Mouse (Mus musculus): ENCODE measurements around the gene Foxk1.

- TF ChIP-seq CTCF (IDR thresholded peaks at IDR 0.05; ENCODE audit: insufficient read depth, low read length) (no peak), POLR2A (IDR thresholded peaks at IDR 0.05; ENCODE audit: borderline replicate concordance, extremely low read depth, low read depth, low read length) (no peak)
Observed at GRCm38 (mm10) chr5:142412678-142413385, 11.5 kb downstream of the Foxk1 start.

All from lung, adult 2 months (tissue).